In the genomic region with DNA sequence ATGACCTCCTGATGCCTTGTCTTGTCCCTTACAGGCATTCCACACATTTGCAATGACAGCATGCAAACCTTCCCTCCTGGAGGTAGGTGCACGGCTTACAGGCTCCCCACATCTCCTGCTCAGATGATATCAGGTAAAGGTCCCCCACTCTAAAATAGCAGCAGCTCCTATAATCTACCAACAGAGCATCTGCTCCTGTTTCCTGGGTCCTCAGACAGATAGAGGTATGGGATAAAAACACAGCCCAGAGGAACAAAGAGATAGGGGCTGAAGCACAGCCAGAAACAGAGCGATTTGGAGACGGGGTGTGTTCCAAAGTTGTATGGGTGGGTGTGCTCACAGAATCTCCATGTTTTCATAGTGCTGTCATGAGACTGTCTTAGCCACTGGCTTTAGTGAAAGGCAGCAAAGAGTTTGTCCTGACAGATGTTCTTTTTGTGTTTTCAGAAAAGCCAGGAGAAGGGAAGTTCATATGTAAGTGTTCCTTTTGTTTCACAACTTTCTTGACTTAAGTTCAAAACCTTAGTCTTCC, we compare ENCODE assay signal across 37 mouse cellular contexts. TPM values are rescaled to one million over a fixed set of nuclear protein-coding genes. Genes with fewer than 3 reads are reported as not detected.
"Had no signal": no experiment of that assay in that cellular context is flagged by ENCODE, and none has a peak within 500 bp of the region (broad histone marks: within the 10 kb centered on the region; RNA-seq: fewer than 3 reads in every experiment).

No protein-coding gene starts in this region.

- H3K27ac ChIP-seq: heart, adult 2 months; hindbrain, embryonic 10.5 days; hindbrain, embryonic 12.5 days; hindbrain, embryonic 14.5 days; intestine, embryonic 15.5 days; layer of hippocampus, adult 2 months; left cerebral cortex, adult 2 months; limb, embryonic 10.5 days; limb, embryonic 12.5 days had no signal

- H3K9ac ChIP-seq: heart, embryonic 12.5 days; hindbrain, embryonic 12.5 days; hindbrain, embryonic 14.5 days; intestine, embryonic 15.5 days; limb, embryonic 12.5 days had no signal

- H3K36me3 ChIP-seq: heart, embryonic 12.5 days; hindbrain, embryonic 10.5 days; hindbrain, embryonic 12.5 days; intestine, embryonic 15.5 days; limb, embryonic 10.5 days; limb, embryonic 12.5 days had no signal

- H3K4me2 ChIP-seq: heart, embryonic 12.5 days; hindbrain, embryonic 12.5 days; hindbrain, embryonic 14.5 days; intestine, embryonic 15.5 days; limb, embryonic 12.5 days had no signal

- DNase-seq: gastrocnemius, postnatal 14 days; gastrocnemius, postnatal 36 days; heart, adult 11 months; heart, adult 2 months; heart, postnatal 10 days; heart, postnatal 4 days; kidney, adult 18-20 months; kidney, adult 8-10 months; kidney, postnatal 10 days; kidney, postnatal 25 days; kidney, postnatal 4 days had no signal

- H3K4me3 ChIP-seq: heart, adult 2 months; heart, embryonic 12.5 days; hindbrain, embryonic 10.5 days; hindbrain, embryonic 12.5 days; intestine, embryonic 15.5 days; layer of hippocampus, adult 2 months; left cerebral cortex, adult 2 months; limb, embryonic 10.5 days; limb, embryonic 12.5 days had no signal

- H3K9me3 ChIP-seq: heart, embryonic 12.5 days; hindbrain, embryonic 10.5 days; hindbrain, embryonic 12.5 days; intestine, embryonic 15.5 days; limb, embryonic 10.5 days; limb, embryonic 12.5 days had no signal

- H3K4me1 ChIP-seq: hindbrain, embryonic 12.5 days; intestine, embryonic 15.5 days; limb, embryonic 10.5 days; limb, embryonic 12.5 days had no signal

- ATAC-seq: hindbrain, embryonic 16.5 days; inflammation-experienced regulatory T-cells, adult 6 months; intestine, embryonic 15.5 days; intestine, postnatal 0 days had no signal

RNA-seq across cellular contexts. Expression of gene Gsdma, which starts 7.2 kb away (rescaled TPM):
- total RNA-seq: heart, adult 2 months; heart, postnatal 10 days; heart, postnatal 25 days; heart, postnatal 4 days; layer of hippocampus, adult 2 months; layer of hippocampus, postnatal 10 days; layer of hippocampus, postnatal 25 days; left cerebral cortex, adult 2 months; left cerebral cortex, postnatal 14 days; left cerebral cortex, postnatal 36 days; liver, adult 2 months had no signal
- polyA plus RNA-seq: heart, embryonic 12.5 days; heart, embryonic 14.5 days; heart, embryonic 16.5 days; hindbrain, embryonic 12.5 days; hindbrain, embryonic 14.5 days; inflammation-experienced regulatory T-cells, adult 6 months; kidney, embryonic 14.5 days; kidney, embryonic 16.5 days; limb, embryonic 12.5 days; liver, adult 2 months had no signal

RNA-seq across cellular contexts. Expression of gene Gsdma2, which starts 24.8 kb away (rescaled TPM):
- total RNA-seq: gastrocnemius, postnatal 14 days; heart, adult 2 months; heart, postnatal 4 days; layer of hippocampus, adult 2 months; layer of hippocampus, postnatal 10 days; left cerebral cortex, adult 2 months; left cerebral cortex, postnatal 14 days; left cerebral cortex, postnatal 36 days; liver, adult 2 months had no signal
- polyA plus RNA-seq: gonadal fat pad, adult 2 months; heart, adult 2 months; heart, embryonic 12.5 days; heart, embryonic 14.5 days; hindbrain, embryonic 10.5 days; hindbrain, embryonic 12.5 days; hindbrain, embryonic 14.5 days; hindbrain, embryonic 16.5 days; inflammation-experienced regulatory T-cells, adult 6 months; kidney, embryonic 14.5 days; kidney, embryonic 16.5 days; limb, embryonic 10.5 days; limb, embryonic 12.5 days; limb, embryonic 14.5 days; liver, adult 2 months had no signal

RNA-seq across cellular contexts. Expression of gene Csf3, which starts 29.7 kb away (rescaled TPM):
- total RNA-seq: gastrocnemius, adult 18-20 months; gastrocnemius, adult 8-10 months; gastrocnemius, postnatal 14 days; gastrocnemius, postnatal 36 days; heart, adult 2 months; heart, postnatal 10 days; heart, postnatal 25 days; heart, postnatal 4 days; layer of hippocampus, adult 2 months; layer of hippocampus, postnatal 10 days; layer of hippocampus, postnatal 25 days; left cerebral cortex, adult 2 months; left cerebral cortex, postnatal 14 days; left cerebral cortex, postnatal 36 days; liver, adult 2 months had no signal
- polyA plus RNA-seq: heart, adult 2 months; heart, embryonic 12.5 days; heart, embryonic 14.5 days; heart, embryonic 16.5 days; hindbrain, embryonic 10.5 days; hindbrain, embryonic 12.5 days; hindbrain, embryonic 14.5 days; hindbrain, embryonic 16.5 days; inflammation-experienced regulatory T-cells, adult 6 months; intestine, embryonic 15.5 days; kidney, embryonic 14.5 days; limb, embryonic 10.5 days; limb, embryonic 12.5 days had no signal

RNA-seq across cellular contexts. Expression of gene Gsdma3, which starts 45.2 kb away (rescaled TPM):
- total RNA-seq: layer of hippocampus, adult 2 months; layer of hippocampus, postnatal 25 days; left cerebral cortex, postnatal 36 days; liver, adult 2 months had no signal
- polyA plus RNA-seq: gonadal fat pad, adult 2 months; heart, adult 2 months; heart, embryonic 12.5 days; heart, embryonic 14.5 days; hindbrain, embryonic 10.5 days; hindbrain, embryonic 12.5 days; hindbrain, embryonic 14.5 days; hindbrain, embryonic 16.5 days; inflammation-experienced regulatory T-cells, adult 6 months; intestine, embryonic 15.5 days; intestine, postnatal 0 days; kidney, embryonic 14.5 days; kidney, embryonic 16.5 days; limb, embryonic 10.5 days; limb, embryonic 12.5 days; limb, embryonic 14.5 days; liver, adult 2 months had no signal
